Mouse (Mus musculus) embryo, embryonic 9.5 days (tissue): ENCODE results near the gene Ager.

Source experiments
- DNase-seq: peaks from one replicate; pipeline ENCODE4 v3.0.0-alpha.2; 2017; ENCODE audit errors: extremely low spot score

Gene Ager

GRCm38 (mm10) chr17:34632261-34632691 is 34.6 kb downstream of the Ager start:
- DNase-seq: peak; percentile 69

DNA sequence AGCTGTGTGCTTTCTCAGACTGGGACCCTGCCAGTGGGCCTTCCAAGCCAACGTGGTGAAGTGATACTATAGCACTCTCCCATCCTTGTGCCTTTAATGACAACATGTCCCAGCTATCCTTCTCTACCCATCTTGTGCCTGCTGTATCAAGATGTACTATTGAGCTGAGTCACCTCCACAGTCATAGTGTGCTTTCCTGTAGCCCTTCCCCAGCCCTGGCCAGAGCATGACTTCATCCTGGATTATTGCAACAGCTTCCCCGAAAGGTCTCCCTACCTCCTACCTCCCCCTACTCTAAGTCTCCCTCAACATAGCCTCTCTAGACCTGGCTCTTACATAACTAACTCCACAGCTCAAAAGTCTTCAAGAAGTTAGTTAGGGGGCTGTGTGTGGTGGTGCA is 38.0 kb downstream of the Ager start:
- DNase-seq: no peak

DNA sequence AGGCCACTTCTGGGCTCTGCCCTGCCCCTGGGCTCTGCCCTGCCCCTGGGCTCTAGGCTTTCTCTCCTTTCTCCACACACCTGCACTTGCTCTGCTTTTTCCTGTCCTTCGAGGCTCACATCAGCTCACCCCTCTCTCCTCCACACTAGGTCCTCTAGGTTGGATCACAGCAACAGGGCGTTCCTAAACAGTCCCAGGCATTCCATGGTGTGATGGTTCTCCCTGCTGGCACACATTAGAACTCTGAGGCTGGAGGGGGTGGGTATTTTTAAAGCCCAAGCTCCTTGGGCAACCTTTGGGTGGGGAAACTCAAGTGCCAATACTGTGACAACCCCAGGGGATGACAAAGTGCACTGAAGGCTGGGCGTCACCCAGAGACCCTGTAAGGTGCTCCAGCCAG is 39.8 kb downstream of the Ager start:
- no peak for DNase-seq

DNA sequence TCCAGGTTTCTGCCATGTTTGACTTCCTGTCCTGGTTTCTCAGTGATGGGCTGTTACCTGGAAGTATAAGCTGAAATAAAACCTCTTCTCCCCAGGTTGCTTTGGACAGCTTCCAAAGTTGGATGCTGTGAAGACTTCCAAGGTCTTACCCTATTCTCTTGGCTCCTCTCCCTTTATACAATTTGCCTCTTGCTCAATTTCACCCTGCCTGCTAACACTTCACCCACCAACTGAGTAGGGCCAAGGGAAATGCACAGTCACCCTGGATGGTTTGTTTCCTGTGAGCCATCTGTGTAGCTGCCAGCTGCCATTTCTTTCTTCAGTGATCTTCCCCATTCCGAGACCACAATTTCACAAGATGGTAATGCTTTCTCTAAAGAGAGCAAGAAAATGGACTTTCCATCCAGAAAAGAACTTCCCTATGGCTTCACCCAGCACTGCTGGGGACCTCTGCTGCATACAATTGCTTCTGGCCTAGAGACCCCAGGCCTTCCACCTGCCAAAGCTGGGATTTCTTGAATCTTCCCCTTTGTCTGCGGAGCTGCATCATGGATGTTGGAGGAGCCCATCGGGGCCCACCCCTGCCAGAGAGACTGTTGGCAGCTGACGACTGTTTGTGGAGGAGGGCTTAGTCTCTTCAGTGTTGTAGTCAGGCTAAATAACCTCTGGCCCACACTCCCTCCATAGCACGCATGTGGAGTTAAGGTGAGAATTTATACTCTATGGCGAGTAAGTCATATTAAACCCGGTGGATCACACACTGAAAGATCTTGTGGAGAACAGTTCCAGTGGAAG is 42.0 kb downstream of the Ager start:
- no peak for DNase-seq

GRCm38 (mm10) chr17:34640778-34641601 is 43.3 kb downstream of the Ager start:
- DNase-seq: no peak

DNA sequence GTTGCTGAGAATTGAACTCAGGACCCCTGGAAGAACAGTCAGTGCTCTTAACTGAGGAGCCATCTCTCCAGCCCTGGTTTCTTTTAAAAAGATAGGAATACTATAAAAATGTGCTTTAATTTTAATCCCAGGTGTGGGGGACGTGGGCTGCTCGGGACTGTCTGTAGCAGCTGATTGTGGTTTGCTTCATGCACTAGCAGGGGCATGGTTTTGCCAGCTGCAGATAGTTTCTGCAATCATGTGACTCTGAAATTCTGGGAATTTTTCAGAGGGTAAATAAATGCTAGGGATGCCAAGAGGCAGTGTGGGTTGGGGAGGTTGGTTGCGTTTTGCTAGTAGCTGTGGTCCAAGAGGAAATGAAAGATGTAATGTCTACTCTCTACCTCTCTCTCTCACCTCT is 44.3 kb downstream of the Ager start:
- DNase-seq: no peak

- no peak for DNase-seq
These were observed 45.7 kb downstream of the Ager start for GRCm38 (mm10) chr17:34643379-34643778.

DNA sequence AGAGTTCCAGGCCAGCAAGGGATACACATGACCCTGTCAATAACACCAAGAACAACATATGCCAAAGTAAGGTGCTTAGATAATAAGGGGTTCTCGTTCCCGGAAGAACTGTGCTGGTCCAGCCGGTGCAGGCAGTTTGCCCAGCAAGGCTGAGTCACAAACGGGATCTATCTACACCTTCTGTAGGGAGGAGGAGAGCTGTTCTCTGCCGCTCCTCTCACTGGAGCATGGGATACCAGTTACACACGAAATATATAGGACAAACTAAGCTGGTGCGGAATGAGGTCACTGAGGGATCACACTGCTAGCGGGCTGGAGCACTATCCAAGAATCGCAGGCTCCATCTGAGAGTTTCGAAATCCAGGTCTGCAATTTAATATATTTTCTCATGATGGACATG is 46.3 kb downstream of the Ager start:
- DNase-seq: no peak

DNA sequence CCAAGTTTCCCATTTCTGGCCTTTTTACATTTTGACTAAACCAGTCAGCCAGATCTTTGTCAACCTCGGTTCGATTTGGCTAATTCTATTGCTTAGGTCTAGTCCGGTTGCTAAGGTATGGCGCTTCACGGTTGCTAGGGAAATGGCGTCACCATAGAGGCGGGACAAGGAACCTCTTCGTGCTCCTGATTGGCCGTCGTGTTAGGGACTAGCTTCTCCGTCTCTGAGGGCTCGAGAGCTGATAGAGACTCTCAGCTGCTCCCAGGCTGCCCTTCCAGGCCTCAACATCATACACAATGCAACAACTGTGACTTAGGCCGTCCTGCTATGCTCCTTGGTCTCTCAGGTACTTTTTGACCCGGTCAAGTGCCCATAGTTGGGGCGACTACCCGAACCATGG is 46.9 kb downstream of the Ager start, which contains the start of gene Fkbpl:
Gene Fkbpl, plus strand, starts transcription at position 157 of the 400 bp plus-strand sequence.
- DNase-seq: peak; percentile 94

DNA sequence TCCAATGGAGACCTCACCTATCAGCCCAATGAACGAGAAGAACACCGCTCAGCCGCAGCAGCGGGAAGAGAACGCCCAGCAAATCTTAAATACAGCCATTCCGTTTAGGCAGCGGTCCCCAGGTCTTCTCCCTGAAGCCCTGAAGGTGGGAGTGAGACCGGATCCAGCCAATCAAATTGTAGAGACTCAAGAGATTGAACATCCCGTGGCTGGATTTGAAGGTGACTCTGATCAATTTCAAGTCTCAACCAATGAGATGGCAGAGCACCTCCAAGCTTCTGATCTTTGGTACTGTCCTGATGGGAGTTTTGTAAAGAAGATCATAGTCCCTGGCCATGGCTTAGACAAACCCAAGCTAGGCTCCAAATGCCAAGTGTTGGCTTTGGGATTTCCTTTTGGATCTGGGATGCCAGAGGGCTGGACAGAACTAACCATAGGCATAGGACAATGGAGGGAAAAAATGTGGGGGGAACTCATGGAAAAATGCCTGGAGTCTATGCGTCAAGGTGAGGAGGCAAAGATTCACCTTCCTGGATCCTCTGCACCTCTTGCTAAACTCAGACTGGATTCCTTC is 47.7 kb downstream of the Ager start:
- no peak for DNase-seq

GRCm38 (mm10) chr17:34645831-34646511 is 48.3 kb downstream of the Ager start:
- no peak for DNase-seq

DNA sequence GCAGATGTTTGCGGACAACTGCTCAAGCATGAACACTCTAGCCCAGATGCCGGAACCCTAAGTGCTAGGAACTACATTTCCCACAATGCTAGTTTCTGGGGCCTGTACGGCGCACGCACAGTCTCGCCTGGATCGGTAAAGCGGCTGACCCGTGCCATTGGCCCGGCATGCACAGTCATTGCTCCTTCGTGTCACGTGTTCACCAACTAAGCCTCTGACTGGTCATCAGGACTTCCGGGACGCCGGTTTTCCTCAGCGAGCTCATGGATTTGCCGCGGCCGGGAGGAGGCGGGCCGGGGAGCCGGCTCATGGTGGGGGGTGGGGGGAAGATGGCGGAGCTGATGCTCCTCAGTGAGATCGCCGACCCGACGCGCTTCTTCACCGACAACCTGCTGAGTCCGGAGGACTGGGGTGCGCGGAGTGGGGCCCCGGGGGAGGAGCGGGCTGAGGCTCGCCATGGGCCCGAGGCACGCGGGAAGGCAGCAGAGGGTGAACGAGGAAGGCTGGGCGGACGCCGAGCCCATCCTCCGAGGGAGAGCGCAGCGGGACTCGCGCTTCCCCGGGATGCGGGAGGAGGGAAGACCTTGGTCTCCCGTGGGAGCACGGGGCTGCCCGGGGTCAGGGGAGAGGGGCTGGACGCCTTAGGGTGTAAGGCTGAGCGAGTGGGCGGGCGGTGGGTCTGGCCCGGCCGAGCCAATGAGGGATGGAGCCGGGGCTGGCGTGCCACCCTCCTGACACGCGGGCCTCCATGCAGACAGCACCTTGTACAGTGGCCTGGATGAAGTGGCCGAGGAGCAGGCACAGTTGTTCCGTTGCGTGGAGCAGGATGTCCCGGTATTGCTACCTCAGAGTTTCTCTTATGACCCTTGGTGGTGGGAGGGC is 49.5 kb downstream of the Ager start, which contains the start of gene Atf6b:
Gene Atf6b, plus strand, starts transcription at position 241 of the 882 bp plus-strand sequence.
- DNase-seq: peak; percentile 88

DNA sequence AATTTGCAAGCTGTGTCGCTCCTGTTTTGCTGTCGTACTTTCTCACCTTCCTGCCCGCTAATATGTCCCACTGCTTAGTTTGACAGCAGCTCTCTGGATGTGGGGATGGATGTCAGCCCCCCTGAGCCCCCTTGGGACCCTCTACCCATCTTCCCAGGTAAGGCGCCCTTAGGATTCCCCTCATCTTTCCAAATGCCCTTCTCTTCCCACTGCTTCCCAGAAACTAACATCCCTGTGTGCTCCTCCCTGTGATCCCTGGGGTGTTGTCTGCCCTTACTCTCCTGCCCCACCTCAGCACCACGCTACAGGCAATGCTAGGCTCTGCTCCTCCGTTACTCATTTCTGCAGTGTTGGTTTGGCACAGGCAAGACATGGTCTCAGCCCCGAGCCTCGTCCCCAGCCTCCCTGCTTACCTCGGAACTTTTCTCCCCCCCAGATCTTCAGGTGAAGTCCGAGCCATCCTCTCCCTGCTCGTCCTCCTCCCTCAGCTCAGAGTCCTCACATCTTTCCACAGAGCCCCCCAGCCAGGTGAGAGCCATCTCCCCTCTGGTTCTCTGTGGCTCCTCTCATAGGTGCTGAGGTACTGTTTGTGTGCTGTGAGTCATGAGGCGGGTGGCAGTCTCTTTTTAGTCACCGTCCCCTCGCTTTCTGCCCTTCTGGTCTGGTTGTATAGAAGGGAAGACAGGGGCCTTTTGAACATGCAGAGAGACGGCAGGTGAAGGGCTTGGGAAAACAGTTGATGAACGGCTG is 50.7 kb downstream of the Ager start:
- DNase-seq: no peak

GRCm38 (mm10) chr17:34649106-34649864 is 51.6 kb downstream of the Ager start:
- no peak for DNase-seq
